Mouse (Mus musculus) kidney, adult 9 months (tissue): Measurements from ENCODE around the gene Pld6.

ENCODE experiments used
- DNase-seq: peaks from one replicate; pipeline ENCODE4 v3.0.0; 2022

The Pld6 gene

GRCm38 (mm10) chr11:59787199-59787781 lies at the start of gene Pld6:
Gene Pld6, minus strand, starts transcription at chr11:59787645.
- DNase-seq: peak; percentile 54

GRCm38 (mm10) chr11:59821625-59822024 lies 34.2 kb upstream of the Pld6 start:
- no peak for DNase-seq

GRCm38 (mm10) chr11:59817916-59818315 lies 30.5 kb upstream of the Pld6 start:
- DNase-seq: no peak

DNA sequence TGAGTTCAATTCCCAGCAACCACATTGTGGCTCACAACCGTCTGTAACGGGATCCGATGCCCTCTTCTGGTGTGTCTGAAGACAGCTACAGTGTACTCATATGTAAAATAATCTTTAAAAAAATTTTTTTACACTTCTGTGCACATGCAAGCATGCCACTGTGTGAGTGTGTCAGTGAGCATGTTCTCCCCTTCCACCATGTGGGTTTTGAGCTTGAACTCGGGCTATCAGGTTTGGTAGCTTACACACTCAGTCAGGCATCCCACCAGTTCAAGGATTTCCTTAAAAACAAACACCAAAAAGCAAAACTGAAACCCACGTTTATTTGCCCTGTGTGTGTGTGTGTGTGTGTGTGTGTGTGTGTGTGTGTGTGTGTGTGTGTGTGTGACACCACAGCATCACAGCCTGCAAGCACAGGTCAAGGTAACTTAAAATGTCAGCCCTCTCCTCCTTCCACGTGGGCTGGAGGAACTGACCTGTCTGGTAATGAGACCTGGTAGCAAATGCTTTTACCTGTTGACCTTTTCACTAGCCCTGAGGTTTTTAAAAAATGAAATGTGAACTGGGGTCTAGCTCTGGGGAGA lies 28.1 kb upstream of the Pld6 start:
- DNase-seq: no peak

DNA sequence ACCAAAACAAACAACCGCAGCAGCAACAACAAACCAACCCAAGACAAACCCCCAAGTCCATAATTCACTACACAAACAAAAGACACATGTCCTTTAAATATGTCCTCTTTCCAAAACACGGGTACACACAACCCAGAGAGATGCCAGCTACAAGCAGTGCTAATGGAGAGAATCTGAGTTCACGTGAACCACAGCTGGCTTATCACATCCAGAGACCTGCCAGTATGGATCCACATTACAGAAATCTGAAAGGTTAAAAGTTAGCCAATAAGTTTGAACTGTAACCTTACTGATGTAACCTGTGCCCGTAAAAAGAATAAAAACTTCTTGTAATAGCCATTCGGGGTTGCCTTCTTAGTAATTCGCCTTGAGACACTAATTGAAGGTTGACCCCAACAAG lies 27.5 kb upstream of the Pld6 start:
- no peak for DNase-seq

- no peak for DNase-seq
Measured at GRCm38 (mm10) chr11:59814311-59814710, 26.9 kb upstream of the Pld6 start.

GRCm38 (mm10) chr11:59813276-59813675 lies 25.8 kb upstream of the Pld6 start:
- no peak for DNase-seq

- DNase-seq: no peak
Measured at GRCm38 (mm10) chr11:59811211-59811610, 23.8 kb upstream of the Pld6 start.

GRCm38 (mm10) chr11:59810480-59811158 lies 23.2 kb upstream of the Pld6 start:
- no peak for DNase-seq

DNA sequence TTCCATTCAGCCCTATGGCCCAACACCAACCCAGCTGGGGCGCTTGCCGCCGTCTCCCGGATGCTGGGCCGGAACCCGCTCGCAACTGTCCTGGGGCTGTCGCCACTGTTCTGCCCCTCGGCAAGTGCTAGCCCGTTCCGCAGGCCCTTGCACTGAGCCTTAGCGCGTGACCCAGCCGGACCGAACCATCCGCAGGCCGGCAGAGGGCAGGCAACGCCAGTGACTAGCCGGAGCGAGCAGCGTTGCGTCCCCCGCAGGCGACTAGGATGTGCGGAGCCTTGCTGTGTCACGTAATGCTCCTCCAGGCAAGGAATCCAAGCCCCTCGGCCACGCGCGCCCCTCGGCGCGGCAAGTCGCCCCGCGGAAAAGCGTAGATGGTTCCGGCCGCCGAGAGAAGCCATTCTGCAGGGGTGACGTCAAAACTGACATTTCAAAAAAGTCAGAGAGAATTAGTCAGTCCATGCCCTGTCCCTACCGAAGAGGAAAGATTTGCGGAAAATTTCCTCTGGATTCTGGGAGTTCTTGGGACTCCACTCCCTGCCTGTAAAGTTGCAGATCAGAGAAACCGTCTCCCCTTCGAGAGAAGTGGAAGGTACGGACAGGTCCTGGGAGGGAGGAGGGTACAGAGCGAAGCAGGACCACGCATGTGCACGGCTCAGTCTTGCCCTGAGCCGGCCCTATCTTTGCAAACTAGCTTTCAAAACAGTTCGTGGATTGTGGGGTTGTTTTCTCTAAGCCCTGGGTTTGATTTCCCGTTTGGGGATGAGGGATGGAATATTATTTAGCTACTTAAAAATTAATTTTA lies 22.4 kb upstream of the Pld6 start, which contains the start of gene Flcn:
Gene Flcn, minus strand, starts transcription at position 347 of the 805 bp plus-strand sequence.
- DNase-seq: peak; percentile 91

DNA sequence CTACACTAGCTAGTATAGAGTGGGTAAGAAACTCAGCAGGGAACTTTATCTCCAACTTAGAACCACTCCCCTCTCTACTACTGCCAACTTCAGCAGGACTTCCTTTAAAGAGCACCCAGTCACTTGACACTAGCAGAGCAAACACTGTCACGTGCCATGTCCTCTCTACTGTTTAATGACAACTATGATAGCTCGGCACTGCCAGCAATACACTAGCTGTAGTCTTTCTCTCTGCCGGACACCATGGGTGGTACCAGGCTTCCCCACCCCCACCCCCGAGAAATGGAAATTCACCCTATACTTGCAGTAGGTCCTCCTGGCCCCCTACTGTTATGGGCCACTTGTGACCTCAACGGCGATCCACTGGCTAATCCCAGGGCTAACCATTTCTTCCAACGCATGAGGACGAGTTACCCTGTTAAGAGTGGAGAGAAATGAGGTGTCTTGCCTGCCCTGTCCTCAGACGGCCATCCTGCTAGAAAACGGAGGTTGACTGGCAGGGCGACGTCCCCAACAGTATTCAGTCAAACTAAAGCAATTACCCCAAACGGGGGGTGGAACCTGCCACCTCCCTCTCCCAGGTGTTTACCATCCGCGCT lies 21.7 kb upstream of the Pld6 start:
- DNase-seq: peak; percentile 75

GRCm38 (mm10) chr11:59808170-59808960 lies 20.9 kb upstream of the Pld6 start:
- DNase-seq: peak; percentile 11

- DNase-seq: no peak
Measured at GRCm38 (mm10) chr11:59805656-59806055, 18.2 kb upstream of the Pld6 start.

GRCm38 (mm10) chr11:59805256-59805655 lies 17.8 kb upstream of the Pld6 start:
- no peak for DNase-seq

DNA sequence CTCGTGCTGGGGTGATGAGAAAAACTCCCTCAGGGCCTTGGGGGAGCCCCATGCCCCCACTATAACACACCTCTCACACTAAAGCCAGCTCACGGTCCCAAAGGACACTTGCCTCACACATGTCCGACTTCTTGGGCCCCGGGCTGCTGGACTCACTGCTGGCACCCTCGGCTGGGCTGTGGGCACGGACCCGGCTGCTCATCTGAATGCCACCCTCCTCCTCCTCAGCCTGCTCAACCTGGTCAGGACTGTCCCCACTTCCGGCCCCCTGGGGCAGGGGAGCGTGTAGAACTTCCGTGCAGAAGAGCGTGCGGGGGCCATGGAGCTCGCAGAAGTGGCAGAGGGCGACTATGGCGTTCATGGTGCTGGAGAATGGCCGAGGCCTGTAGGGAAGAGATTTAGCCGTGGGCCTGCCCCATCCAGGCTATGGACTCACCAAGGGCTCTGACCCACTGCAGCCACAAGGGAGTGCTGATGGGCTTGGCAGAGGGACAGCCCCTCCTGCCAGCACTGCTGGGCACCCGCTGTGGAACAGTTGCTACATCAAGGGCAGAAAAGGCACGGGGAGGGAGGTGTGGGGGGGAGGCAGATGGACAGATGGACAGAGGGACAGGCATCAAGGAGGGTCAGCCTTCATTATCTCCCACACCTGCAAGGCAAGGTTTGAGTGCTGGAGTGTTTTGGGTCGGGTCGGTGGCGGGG lies 17.1 kb upstream of the Pld6 start:
- DNase-seq: no peak

DNA sequence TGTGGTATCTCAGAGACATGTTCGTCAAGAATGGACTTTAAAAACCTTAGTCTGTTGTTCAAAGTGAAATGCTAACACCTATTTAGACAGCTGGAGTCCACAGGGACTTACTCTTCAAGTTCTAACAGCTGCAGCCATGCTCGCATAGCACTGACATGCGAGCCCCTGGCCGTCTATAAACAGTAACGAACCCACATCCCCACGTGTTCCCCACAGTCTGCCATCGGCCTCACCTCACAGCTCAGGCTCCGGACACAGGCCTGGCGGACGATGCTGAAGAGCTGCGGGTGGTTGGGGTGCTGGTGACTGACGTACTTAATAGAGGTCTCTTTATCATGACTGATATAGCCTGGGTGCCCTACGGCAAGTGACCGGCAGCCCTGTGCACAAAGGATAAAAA lies 16.1 kb upstream of the Pld6 start:
- no peak for DNase-seq

DNA sequence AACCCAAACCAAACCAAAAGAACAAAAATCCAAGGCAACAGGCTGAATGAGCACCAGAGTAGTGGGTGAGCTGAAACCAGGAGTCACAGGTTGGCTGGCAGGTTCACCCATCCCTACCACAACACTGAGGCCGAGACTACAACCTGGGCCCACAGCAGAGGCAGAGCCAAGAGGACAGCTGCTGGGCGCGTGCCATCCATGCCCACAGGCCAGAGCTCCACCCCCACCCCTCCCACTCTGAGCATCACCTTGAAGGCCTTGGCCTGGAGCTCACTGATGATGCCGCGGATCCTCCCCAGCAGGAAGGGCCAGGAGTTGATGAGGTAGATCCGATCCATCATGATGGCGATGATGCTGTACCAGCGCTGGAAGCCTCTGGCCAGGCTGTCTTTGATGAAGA lies 14.4 kb upstream of the Pld6 start:
- no peak for DNase-seq

DNA sequence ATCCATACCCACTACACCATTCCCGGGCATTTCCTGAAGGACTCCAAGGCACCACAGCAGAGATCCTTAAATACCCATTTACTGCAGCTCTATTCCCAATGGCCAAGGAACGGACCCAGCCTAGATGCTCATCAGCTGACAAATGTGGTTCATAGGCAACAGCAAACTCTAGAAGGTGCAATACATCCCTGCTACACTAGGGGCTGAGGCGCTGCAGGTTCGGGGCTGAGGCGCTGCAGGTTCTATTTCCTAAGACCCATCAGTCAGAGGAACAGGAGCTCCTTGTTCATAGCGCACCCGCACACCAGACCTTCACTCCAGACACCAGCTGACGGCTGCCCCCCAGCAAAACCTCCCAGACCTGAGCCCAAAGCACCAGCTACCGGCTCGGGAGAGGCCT lies 13.0 kb upstream of the Pld6 start:
- DNase-seq: no peak

- no peak for DNase-seq
Measured at GRCm38 (mm10) chr11:59793390-59793789, 5.9 kb upstream of the Pld6 start.

- DNase-seq: no peak
Measured at GRCm38 (mm10) chr11:59789311-59789710, 1.9 kb upstream of the Pld6 start.

DNA sequence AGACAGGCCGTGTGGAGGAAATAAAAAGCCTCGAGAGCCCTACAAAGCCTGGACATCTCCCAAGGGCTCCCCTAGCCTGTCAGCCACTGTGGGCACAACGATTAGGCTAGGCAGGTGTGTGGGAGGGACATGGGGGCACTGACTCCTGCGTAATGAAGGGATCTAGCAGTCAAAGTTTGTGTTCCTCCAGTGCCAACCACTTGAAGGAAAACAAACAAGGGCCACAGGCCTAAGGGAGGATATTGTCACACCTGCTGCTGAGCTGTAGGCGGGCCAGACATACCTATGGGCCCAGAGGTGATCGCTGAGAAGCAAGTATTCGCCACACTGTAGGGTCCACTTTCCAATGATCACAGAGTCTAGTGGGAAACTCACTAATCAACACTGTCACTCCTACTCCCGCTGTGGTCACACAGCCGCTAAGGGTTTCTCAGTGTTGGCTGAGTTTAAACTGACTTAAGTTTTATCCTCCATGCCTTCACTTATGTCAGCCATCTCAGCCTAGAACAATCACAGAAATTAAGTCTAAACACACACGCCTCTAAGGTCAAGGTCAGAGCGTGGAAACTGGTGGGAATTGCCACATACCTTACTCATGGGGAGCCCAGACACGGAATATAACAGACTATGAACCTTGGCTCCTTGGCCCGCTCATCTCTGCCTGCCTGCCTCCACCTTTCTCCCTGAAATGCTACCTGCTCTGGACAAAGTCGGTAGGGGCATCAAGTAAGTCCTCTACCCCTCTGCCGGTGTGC lies 824 bp downstream of the Pld6 start:
- no peak for DNase-seq
